Mouse (Mus musculus) midbrain, embryonic 11.5 days (tissue): Measurements from ENCODE around the gene Smarcc2. TPM values are rescaled to one million over a fixed set of nuclear protein-coding genes. Genes with fewer than 3 reads are reported as not detected.

Experiments
- ATAC-seq: fragments of 200-750 bp; cut with Nextera tagmentation; 2 replicates; pipeline ENCODE4 v1.8.0; 2017; ENCODE audit warnings: moderate TSS enrichment, moderate library complexity; ENCODE audit not compliant: low FRiP score
- DNase-seq: peaks from one replicate; pipeline ENCODE4 v3.0.0; 2015; ENCODE audit warnings: low spot score; ENCODE audit errors: missing footprints
- H3K27ac ChIP-seq: fragments of 300-500 bp; sonication (generic); 2 replicates; pipeline ENCODE4 v1.5.1; 2014; ENCODE audit warnings: low read depth, low read length
- H3K27me3 ChIP-seq: fragments of 300-500 bp; sonication (generic); 2 replicates; pipeline ENCODE4 v1.6.1; 2014; ENCODE audit warnings: mild to moderate bottlenecking, low read length, moderate library complexity, mixed read lengths; ENCODE audit not compliant: control insufficient read depth, insufficient read depth
- H3K36me3 ChIP-seq: fragments of 300-500 bp; sonication (generic); 2 replicates; pipeline ENCODE4 v1.6.1; 2014; ENCODE audit warnings: mild to moderate bottlenecking, low read length, moderate library complexity, mixed read lengths; ENCODE audit not compliant: control insufficient read depth, insufficient read depth
- H3K4me1 ChIP-seq: fragments of 300-500 bp; sonication (generic); 2 replicates; pipeline ENCODE4 v1.6.1; 2014; ENCODE audit warnings: low read length; ENCODE audit not compliant: control insufficient read depth, insufficient read depth
- H3K4me2 ChIP-seq: fragments of 300-500 bp; sonication (generic); 2 replicates; pipeline ENCODE4 v1.6.1; 2014; ENCODE audit warnings: mild to moderate bottlenecking, moderate library complexity
- H3K4me3 ChIP-seq: fragments of 300-500 bp; sonication (generic); 2 replicates; pipeline ENCODE4 v1.5.1; 2014; ENCODE audit warnings: low read depth, low read length
- H3K9ac ChIP-seq: fragments of 300-500 bp; sonication (generic); 2 replicates; pipeline ENCODE4 v1.6.1; 2014; ENCODE audit warnings: low read length
- H3K9me3 ChIP-seq: fragments of 300-500 bp; sonication (generic); 2 replicates; pipeline ENCODE4 v1.6.1; 2016; ENCODE audit warnings: low read length; ENCODE audit not compliant: control insufficient read depth
- WGBS: fragments of 180-500 bp; shearing (Covaris S2); extraction: QIAGEN DNeasy Blood & Tissue Kit; methylation state at CpG from one replicate; pipeline ENCODE4 v1.1.7; 2014; 5-methylcytosine and 5-hydroxymethylcytosine counted together
- polyA plus RNA-seq: library from polyadenylated mRNA; unstranded; fragments of >200 nt; fragmentation: Nextera tagmentation; extraction: Ambion mirVana; gene quantifications from 2 replicates; pipeline ENCODE4 v1.2.1, GENCODE M21; 2014

Gene Smarcc2
- polyA plus RNA-seq, 1 experiment from 2014 or later = 124 TPM

DNA sequence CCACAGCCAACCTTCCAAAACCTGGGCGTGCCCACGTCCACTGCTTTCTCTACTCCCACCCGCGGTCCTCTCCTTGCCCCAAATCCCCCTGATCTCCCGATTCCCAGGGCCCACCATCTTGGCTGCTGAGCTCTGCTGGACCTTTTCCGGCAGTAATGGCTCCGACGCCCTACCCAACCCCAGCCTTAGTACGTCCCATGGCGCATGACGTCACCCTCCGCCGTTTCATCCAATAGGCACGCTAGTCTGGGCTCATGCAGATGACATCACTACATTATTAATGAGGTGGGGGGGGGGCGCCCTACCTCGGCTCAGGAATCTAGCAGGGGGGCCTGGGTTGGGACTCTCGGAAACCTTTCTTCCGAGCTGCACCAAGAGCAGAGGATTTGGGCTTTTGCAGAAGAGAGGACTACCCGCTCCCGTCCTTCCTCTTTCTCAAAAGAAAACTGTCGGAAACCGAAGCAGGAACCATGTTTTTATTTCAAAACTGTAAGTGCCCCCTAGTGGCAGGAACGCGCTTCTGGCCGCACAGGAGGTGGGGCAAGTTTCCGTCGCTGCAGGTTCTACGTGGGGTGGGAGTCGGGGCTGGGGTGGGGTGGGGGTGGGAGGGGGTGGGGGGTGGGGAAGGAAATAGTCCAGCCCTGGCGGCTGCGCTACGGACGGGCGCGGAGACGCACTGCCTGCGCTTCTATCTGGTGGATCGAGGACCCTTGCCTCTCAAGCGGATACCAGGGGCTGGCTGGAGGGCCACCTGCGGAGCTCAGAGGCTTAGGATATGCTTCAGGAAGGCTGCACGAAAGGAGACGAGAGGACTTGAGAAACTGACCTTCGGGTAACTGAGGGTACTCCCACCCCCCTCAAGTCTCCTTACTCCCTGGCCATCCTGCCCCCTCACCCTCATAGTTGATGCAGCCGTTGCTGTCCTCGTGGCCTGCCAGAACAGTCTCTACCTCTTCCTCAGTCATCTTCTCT lies 34.9 kb downstream of the Smarcc2 start, which contains the start of gene Myl6:
Myl6 (minus strand) TSS at position 451 of the 972 bp plus-strand sequence.
- Histone ChIP-seq H3K9ac (peak within 1 kb of the TSS; percentile 90), H3K36me3 (peaks cover 16% of the 10 kb centered on the region), H3K4me2 (peak within 1 kb of the TSS; percentile 80), H3K27me3 (no peaks in the 10 kb centered on the region), H3K9me3 (no peaks in the 10 kb centered on the region), H3K27ac (peak within 1 kb of the TSS; percentile 76), H3K4me3 (peak within 1 kb of the TSS; percentile 68), H3K4me1 (peaks cover 25% of the 10 kb centered on the region)
- WGBS = 0% methylated on average over 45 of the region's 45 CpGs
- ATAC-seq (peak; percentile 94), DNase-seq (peak; percentile 99)

DNA sequence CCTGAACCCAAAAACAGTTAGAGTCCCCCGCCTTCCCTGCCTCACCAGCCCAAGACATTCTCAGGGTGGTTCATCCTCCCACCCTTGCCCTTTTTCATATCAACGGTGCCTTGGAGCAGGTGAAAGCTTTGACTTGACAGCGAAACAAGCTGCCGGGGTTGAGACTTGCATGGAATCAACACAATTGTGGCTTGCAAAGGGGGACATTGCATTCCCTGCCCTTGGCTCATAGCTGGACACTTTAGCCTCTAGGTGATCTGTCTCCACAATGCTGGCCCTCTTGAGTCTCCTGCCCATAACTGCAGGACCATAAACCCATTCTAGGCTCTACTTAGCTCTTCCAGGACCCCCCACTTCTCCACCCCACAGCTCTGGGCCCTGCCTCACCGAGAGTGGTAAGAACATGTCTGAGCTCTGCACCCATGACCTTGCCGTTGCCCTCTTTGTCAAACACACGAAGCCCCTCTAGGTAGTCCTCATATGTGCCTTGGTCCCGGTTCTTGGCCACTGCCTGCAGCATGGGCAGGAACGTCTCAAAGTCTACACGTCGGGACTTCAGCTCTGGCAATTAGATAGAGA lies 35.7 kb downstream of the Smarcc2 start:
- Histone ChIP-seq H3K4me2 (peak overlapping the region; percentile 80), H3K27ac (peak overlapping the region; percentile 51), H3K9ac (peak overlapping the region; percentile 77), H3K9me3 (no peaks in the 10 kb centered on the region), H3K4me3 (peak overlapping the region; percentile 68), H3K36me3 (peaks cover 12% of the 10 kb centered on the region), H3K4me1 (peaks cover 25% of the 10 kb centered on the region), H3K27me3 (no peaks in the 10 kb centered on the region)
- 59% methylated on average over 11 of the region's 11 CpGs for WGBS
- ATAC-seq = no peak
- no peak for DNase-seq

DNA sequence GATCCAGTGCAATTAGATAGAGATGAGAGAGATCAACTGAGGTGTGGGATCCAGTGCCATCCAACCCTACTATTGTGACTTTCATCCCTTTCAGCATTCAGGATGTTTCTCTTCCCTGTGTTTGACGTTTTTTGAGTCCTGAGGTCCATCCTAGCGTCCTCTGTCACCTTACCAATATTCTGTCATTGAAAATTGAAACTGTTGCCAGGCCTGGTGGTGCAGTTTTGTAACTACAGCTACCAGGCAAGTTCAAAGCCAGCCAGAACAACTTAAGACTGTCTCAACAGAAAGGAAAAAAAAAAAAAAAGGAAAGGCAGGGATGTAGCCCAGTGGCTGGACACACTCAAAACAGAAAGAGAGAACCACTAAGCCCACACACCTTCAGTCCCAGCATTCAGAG lies 36.2 kb downstream of the Smarcc2 start:
- no peaks in the 10 kb centered on the region for H3K27me3 ChIP-seq
- peak overlapping the region; percentile 80; the same call in 1 of the 2 replicates for H3K4me2 ChIP-seq
- peaks cover 25% of the 10 kb centered on the region for H3K4me1 ChIP-seq
- DNase-seq (no peak), ATAC-seq (no peak)
- WGBS = 80% methylated on average over 2 of the region's 2 CpGs
- H3K9me3 ChIP-seq = no peaks in the 10 kb centered on the region
- H3K36me3 ChIP-seq = peaks cover 7% of the 10 kb centered on the region
- no peak overlapping the region for H3K27ac ChIP-seq
- no peak overlapping the region for H3K9ac ChIP-seq
- peak overlapping the region; percentile 68; the same call in 1 of the 2 replicates for H3K4me3 ChIP-seq

DNA sequence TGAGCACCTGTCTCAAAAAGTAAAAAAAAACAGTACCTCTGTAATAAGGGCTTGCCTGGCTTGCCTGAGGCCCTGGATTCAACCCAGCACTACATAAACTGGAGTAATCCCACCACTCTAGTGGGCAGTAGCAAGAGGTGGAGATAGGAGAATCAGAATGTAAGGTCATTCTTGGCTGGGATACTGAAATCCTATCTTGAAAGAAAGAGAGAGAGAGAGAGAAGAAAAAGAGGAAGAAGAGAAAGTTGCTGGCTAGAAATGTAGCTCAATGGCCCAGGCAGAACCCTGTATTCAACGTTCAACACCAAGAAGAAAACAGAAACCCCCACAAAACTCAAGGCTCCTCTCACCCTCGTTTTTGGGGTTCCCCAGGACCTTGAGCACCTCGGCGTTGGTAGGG lies 36.9 kb downstream of the Smarcc2 start:
- DNase-seq (no peak), ATAC-seq (no peak)
- Histone ChIP-seq H3K9me3 (no peaks in the 10 kb centered on the region), H3K4me3 (no peak overlapping the region), H3K4me2 (no peak overlapping the region), H3K36me3 (peaks cover 7% of the 10 kb centered on the region), H3K9ac (no peak overlapping the region), H3K27me3 (no peaks in the 10 kb centered on the region), H3K4me1 (peaks cover 25% of the 10 kb centered on the region), H3K27ac (no peak overlapping the region)
- WGBS = 81% methylated on average over 4 of the region's 4 CpGs

DNA sequence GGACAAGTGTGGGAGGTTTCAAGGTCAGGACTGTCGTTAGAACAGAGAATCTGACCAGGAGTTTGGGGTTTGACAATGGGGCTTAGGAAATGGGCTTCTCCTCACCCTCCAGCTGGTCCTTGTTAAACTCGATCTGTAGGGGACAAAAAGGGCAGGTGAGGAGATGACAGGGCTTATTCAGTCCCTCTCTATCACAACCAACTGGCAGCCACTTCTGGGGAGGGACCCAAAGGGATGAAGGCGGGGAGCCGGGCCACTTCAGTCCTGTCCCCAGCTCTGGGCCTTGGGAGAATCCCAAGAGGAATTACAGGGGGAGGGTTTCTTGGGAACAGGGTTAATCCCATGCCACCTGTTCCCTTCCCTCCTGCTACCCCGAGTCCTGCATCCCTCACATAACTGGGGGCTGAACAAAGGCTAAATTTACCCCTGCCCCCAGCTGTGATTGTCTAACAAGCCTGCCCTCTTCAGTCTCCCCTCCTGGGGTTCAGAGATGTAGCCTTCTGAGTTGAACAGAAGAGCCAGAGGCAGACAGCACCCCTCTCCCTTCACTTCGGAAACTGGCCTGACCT lies 37.5 kb downstream of the Smarcc2 start:
- no peak overlapping the region for H3K9ac ChIP-seq
- no peaks in the 10 kb centered on the region for H3K27me3 ChIP-seq
- peaks cover 4% of the 10 kb centered on the region for H3K36me3 ChIP-seq
- no peak overlapping the region for H3K4me3 ChIP-seq
- DNase-seq = no peak
- 33% methylated on average over 6 of the region's 6 CpGs for WGBS
- H3K9me3 ChIP-seq = no peaks in the 10 kb centered on the region
- H3K4me2 ChIP-seq = no peak overlapping the region
- H3K27ac ChIP-seq = no peak overlapping the region
- ATAC-seq = no peak
- H3K4me1 ChIP-seq = peaks cover 24% of the 10 kb centered on the region

DNA sequence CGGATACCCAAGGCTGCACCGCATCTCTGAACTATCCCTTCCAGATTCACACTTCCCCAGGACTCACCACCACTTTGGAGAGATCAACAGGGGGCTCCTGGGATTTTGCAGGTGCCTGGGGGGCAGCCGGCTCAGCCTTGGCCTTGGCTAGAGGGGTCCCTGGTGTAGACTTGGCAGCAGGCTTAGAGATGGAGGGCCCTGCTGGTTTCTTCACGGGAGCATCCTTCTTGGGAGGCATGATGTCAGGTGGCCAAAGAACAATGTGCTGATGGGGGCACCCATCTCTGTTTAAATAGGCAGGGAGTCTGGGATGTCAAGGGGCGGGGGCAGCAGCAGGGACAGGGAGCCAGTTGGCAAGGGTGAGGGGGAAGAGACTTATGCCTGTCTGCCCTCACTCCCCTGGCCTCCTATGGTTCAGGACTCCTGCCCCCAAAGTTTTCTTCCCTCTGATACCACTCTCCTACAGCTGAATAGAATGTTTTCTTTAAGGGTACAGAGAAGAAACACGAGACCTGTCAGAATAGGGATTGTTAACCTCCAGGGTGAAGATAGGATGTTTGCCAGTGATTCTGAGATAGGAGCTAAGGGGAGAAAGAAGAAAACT lies 38.2 kb downstream of the Smarcc2 start:
- H3K27ac ChIP-seq = no peak overlapping the region
- H3K27me3 ChIP-seq = no peaks in the 10 kb centered on the region
- H3K4me1 ChIP-seq = peaks cover 21% of the 10 kb centered on the region
- H3K36me3 ChIP-seq = no peaks in the 10 kb centered on the region
- 45% methylated on average over 6 of the region's 6 CpGs for WGBS
- no peak for ATAC-seq
- H3K4me2 ChIP-seq = no peak overlapping the region
- no peaks in the 10 kb centered on the region for H3K9me3 ChIP-seq
- H3K9ac ChIP-seq = no peak overlapping the region
- DNase-seq = no peak
- H3K4me3 ChIP-seq = no peak overlapping the region

DNA sequence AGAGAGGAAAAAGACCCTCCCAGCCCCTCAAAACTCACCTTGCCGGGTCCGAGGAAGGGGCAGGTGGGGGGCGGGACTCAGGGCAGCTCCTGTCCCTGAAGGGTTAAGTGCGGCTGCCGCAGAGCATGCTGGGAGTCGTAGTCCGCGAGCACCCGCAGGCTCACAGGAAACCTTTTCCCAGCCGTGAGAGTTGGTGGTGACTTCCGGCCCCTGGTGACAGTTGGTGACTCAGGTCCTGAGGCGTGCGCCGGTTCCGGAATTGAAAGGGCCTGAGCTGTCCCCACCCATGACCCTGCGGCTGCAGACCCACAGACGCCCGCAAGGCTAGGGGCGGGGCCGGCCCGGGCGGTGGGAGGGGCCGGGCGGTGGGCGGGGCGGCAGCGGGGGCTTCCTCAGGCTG lies 39.5 kb downstream of the Smarcc2 start, which contains the start of gene Myl6b:
Myl6b (minus strand) TSS at position 96 of the 400 bp plus-strand sequence.
- ATAC-seq (peak; percentile 91), DNase-seq (peak; percentile 99)
- Histone ChIP-seq H3K4me2 (peak within 1 kb of the TSS; percentile 77), H3K27me3 (no peaks in the 10 kb centered on the region), H3K9me3 (no peaks in the 10 kb centered on the region), H3K9ac (peak within 1 kb of the TSS; percentile 63), H3K4me3 (peak within 1 kb of the TSS; percentile 51), H3K36me3 (no peaks in the 10 kb centered on the region), H3K27ac (peak within 1 kb of the TSS; percentile 35), H3K4me1 (peaks cover 15% of the 10 kb centered on the region)
- 1% methylated on average over 27 of the region's 27 CpGs for WGBS

DNA sequence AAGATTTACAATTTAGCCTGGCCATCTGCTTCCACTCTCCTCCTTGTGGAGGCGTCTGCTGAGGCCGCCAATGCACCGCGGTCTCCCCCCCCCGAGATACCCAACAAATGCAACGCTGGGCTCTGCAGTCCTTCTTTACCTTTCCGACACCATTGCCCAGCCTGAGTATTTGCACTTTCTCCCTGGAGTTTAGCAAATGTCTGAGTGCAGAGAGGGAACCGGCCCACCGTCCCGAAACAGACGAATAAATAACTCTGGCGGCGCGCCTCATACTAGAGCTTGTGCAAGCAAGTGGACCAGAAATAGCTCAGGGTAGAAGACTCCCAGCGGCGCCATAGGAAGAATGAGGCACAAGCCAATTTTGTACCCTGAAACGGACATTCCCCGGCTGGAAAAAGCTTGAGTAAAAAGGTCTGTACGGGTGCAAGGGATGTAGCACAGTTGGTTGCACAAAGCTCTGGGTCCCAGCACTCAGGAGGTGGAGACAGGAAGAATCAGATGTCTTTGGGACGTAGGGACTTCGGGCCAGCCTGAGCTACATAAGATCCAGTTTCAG lies 40.1 kb downstream of the Smarcc2 start:
- WGBS = 2% methylated on average over 21 of the region's 21 CpGs
- peak overlapping the region; percentile 63 for H3K9ac ChIP-seq
- DNase-seq (peak; percentile 96), ATAC-seq (peak; percentile 59)
- peak overlapping the region; percentile 51 for H3K4me3 ChIP-seq
- H3K4me1 ChIP-seq = peaks cover 15% of the 10 kb centered on the region
- no peaks in the 10 kb centered on the region for H3K36me3 ChIP-seq
- no peaks in the 10 kb centered on the region for H3K27me3 ChIP-seq
- no peaks in the 10 kb centered on the region for H3K9me3 ChIP-seq
- peak overlapping the region; percentile 77 for H3K4me2 ChIP-seq
- no peak overlapping the region; the same call in none of the 2 replicates for H3K27ac ChIP-seq
